Mouse (Mus musculus) cerebellum, adult (tissue): ENCODE data around the gene Edem1.
"Not testable (repeated sequence)": the region's sequence is repeated elsewhere in the genome, so short reads cannot be mapped to it uniquely, and the experiment has no call there.

Source experiments
- ATAC-seq: cut with Nextera tagmentation; 2 replicates; pipeline ENCODE4 v1.9.2; 2017; ENCODE audit warnings: mild to moderate bottlenecking, moderate library complexity, mixed read lengths; ENCODE audit not compliant: insufficient number of reproducible peaks, low FRiP score, low TSS enrichment

Gene Edem1

DNA sequence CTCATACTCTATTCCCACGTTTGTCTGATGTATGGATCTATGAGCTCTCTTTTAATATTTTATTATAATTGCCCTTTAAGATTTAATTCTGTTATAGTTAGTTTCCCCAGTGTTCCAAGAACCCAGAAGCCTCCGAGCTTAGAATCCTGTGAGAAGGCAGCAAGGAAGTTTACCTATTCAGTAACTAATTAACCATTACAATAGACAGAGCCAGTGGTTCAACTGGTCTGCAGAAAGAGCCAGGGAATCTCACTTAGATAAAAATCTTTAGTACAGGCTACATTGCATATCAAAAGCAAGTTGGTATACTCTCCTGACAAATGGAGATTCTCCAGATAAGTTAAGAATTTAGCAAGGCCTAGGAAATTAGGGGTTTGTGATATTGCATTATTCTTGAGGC is 40.6 kb downstream of the Edem1 start:
- ATAC-seq, result not testable (repeated sequence)

DNA sequence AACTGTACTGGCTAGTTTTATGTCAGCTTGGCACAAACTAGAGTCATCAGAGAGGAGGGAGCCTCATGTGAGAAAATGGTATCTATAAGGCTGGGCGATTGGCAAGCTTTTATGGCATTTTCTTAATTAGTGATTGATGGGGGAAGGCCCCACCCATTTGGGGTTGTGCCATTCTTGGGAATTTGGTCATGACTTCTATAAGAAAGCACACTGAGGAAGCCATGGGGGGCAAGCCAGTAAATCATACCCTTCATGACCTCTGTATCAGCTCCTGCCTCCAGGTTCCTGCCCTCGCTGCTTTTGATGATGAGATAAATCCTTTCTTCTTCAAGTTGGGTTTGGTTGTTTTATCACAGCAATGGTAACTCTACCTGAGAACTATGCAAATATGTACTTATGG is 42.0 kb downstream of the Edem1 start:
- no peak for ATAC-seq

DNA sequence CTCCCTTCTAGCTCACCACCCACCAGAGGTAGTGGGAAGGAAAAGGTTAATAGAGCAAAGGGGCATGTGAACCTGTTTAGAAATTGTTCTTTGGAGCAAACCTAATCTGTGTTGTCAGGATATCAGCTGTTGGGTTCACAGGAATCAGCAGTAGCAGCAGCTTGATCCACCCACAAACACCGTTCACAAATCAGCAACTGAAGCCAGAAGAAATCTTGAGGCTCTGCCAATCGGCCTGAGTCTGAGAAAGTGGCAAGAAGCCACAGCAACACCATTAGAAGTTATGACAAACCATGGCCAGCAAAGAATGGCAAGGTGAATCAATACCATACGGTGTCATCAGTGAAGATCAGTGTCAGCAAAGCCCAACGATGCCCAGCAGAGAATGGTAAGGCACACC is 42.8 kb downstream of the Edem1 start:
- no peak for ATAC-seq

DNA sequence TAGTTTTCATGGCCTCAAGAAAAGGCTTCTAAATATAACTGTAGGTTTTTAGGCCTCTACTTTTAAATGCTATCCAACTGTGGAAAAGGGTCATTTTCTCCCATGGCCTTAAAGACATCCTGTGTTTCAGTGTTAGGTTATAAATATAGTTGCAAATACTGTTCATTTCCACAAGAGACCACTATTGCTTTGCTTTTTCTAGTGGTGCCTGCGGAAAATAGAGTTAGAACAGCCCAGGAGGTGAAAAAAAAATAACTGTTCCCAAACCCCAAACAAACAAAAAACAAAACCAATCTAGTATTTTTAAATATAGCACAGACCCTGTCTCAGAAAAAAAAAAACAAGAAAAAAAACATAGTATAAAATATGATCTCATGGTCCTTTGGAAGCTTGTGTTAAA is 46.9 kb downstream of the Edem1 start:
- ATAC-seq, result no peak

DNA sequence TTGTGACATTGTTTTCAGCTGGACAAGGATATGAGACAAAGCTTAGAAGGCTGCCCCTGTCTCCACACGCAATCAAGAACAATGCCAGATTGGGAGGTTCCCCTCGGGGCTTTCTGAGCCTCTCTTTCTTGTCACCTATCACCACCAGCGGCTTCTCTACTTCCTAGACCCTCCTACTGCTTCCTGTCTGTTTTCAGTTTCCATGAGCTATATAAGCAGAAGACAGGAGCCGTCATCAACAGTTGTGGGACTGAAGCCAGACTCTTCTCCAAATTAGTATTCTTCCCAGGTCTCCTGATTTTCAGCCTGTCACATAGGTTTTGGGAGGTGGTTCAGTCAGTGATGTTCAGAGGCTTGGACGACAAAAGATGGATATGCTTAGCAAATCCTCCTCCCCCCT is 47.6 kb downstream of the Edem1 start:
- ATAC-seq, result no peak

DNA sequence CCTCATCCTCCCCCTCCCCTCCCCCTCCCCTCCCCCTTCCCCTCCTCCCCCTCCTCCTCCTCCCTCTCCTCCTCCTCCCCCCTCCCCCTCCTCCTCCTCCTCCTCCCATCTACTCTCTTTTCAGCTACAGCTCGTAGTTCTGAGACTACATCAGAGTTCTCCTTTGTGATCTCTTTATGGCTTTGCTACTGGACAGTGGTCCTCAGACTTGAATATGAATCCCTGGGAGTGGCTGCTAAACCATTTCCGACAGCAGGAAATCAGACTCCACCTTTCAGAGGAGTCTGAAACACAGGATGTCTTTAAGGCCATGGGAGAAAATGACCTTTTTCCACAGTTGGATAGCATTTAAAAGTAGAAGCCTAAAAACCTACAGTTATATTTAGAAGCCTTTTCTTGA is 48.0 kb downstream of the Edem1 start:
- ATAC-seq, result no peak

DNA sequence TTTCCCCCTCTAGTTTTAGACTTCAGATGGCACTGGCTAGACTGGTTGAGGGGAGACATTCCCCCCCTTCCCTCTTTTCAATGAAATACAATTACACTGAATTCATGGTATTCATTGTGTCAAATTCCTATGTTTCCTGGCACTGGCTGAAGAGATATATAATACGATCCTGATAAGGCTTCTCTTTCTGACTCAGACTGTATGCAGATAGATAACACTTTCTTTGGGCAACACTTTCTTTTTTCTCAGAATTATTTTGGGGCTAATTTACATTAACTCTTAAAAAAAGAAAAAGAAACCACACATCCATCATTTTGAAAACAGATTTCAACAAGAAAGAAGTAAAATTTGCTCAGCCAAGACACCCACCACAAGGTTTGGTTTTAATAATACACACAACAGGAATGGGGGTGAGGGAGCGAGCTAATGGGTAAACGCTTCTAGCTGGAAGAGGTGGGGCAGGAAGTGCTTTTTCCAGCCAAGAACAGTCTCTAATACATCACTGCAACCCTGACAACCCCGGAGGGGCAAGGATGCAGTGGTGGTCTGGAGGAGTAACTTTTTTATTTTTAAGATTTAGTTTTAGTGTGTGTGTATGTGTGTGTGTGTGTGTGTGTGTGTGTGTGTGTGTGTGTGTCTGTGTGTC is 52.0 kb downstream of the Edem1 start:
- ATAC-seq, result no peak

DNA sequence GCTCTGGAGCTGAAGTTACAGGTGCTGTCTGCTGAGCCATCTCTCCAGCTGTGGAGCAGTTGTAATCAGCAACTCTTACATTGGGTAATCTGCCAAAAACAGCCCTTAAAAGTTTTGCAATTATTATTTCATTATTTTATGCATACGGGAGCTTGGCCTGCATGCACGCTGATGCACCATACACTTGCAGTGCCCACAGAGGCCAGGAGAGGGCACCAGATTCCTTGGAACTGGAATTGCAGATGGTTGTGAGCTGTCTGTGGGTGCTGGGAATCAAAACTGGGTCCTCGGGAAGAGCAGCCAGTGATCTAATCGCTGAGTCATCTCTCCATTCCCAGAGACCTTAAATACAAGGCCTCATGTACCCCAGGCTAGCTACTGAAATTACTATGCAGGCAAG is 52.6 kb downstream of the Edem1 start:
- no peak for ATAC-seq

DNA sequence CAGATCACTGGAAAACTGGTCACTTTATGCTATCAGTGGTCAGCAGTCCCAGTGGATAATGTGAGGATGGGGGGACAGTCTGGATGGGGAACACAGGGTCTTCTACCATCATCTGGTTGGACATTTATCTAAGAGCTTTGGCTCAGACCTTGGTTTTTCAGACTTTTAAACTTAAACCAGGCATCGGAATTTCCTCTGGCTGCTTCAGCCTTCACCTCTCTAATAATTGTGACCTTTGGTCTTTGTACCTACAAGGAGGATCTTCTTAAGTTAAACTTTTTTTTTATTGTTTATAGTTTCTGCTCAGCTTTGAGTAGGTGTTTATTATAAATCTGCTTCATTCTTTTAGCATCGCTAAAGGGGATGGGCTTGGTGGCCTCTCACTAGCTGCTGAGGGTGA is 55.4 kb downstream of the Edem1 start:
- ATAC-seq, result no peak

DNA sequence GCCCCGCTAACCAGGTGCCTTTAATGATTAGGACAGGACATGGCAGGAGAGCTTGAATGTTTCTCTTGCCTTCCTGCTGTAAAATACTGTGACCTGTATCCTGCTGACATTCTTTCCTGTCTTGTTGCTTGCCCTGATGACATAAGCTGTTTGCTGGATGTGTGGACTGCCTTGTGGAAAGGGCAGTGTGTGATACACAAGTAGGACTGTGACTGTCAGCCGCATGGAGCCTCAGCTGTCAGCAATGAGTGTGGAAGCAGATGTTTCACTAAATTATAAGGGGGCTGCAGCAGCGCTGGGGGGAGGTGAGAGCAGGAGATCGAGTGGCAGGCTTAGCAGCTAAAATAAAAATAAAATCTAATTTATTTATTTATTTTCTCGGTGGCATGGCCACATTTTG is 56.2 kb downstream of the Edem1 start:
- no peak for ATAC-seq

DNA sequence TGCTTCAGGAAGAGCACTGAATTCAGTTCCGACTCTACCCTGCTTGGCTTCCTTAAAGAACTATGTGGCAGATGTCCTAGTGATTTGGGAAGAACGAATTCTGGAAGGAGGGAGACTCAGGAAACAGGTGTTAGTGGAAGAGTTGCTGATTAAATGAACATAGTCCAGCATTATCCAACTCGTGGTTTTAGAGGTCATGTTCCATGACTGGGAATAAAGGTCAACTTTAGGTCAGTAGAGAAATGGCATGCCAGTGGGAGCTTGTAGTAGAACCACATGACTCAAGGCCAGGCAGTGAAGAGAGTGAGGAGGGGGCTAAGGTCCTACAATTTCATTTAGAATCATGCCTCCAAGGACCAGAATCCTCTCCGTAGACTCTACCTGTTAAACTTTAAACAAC is 57.9 kb downstream of the Edem1 start:
- no peak for ATAC-seq

DNA sequence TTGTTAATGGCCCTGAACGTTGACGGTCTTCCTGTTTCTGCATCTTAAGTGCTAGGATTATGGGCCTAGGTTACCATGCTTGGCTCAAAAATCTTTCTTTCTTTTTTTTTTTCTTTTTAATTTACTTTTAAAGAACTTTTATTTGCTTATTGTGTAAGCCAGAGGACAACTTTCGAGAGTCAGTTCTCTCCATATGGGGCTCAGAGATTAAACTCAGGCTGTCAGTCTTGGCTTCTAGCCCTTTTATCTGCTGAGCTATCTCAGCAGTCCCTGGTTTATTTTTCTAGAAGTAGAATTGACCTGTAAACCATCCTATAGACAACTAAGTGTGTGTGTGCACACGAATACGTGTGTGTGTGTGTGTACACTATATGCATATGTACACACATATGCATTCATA is 64.1 kb downstream of the Edem1 start:
- no peak for ATAC-seq

DNA sequence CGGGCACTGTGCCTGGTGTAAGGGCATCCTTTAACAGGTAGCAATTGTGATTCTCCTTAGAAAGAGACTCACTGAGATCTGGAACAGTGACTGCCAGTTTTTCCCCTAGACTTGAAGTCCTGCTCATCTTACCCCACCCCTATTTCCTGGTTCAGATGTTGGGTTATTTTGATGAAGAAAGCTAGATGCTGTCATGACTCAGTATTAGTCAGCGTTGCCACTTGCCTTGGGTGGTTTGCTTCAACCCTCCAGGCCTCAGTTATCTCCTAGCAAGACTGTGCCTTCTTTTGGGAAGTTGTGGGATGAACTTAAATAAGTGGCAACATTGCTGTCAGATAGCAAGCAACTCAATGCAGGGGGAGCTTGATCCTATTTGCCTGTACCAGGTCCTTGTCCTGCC is 66.7 kb downstream of the Edem1 start:
- no peak for ATAC-seq

DNA sequence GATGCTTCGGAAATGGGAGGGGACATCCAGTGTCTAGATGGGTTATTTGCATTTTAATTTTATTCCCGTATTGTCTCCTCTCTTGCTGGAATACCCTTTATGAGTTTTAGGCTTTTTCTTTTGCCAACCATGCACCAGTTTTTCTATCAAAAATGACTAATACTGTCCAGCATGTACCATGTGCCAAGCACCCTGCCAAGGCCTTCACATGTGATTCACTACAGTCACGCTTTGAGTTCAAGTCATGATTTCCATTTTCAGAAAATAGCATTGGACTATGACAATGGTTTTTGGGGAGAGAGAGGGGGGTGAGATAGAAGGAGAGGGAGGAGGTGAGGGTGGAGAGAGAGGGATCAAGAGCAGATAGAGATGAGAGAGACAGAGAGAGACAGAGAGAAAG is 67.5 kb downstream of the Edem1 start:
- no peak for ATAC-seq

DNA sequence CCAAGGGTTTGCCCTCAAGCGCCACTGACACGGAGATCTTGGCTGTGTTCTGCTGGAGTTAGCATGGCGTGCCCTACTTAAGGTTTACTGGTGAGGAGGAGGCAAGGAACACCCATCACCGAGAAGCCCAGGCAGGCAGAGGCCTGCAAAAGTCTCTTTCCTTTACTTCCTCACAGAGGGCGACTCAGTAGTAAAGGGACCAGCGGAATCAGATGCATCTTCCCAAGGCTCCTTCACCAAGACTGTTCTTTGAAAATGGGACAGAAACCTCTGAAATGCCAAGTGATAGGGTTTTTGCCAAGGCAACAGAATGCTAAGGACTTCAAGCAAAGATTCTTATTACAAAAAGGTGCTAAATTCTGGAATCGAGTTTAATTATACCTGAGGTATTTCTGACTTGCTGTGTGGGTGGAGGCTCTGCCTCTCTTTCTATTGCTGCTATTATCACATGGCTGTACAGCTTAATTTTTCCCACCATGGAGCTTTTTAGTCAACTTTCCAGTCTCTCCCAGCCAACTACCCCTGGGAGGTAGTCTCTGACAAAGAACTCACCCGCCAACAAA is 68.2 kb downstream of the Edem1 start:
- no peak for ATAC-seq

DNA sequence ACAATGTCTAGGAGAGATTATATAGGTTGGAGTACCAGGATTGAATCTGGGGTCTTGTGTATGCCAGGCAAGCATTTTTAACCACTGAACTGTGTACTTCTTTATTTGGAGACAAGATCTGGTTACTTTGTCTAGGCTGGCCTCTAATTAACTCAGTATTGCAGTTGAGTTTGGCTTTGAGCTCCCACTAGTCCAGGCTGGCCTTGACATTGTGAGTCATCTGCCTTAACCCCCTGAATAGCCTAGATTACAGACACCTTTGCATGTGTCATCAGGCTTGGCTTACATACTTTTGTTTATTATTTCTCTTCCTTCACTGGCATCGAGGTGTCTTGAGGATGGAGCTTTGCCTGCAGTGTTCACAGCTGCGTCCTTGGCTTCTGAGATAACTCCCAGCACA is 70.8 kb downstream of the Edem1 start:
- no peak for ATAC-seq

DNA sequence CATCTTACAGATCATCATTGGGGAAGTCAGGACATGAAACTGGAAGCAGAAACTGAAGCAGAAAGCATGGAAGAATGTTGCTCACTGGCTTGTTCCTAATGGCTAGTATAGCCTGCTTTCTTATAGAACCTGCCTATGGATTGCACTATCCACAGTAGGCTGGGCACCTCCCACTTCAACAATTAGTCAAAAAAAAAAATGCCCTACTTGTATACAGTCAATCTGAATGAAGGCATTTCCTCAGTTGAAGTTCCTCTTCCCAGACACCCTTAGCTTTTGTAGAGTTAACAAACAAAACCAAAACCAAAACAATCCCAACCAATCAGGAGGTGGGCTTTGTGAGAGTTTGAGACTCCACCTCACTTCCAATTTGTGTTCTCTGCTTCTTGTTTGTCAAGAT is 73.7 kb downstream of the Edem1 start:
- ATAC-seq, result no peak

DNA sequence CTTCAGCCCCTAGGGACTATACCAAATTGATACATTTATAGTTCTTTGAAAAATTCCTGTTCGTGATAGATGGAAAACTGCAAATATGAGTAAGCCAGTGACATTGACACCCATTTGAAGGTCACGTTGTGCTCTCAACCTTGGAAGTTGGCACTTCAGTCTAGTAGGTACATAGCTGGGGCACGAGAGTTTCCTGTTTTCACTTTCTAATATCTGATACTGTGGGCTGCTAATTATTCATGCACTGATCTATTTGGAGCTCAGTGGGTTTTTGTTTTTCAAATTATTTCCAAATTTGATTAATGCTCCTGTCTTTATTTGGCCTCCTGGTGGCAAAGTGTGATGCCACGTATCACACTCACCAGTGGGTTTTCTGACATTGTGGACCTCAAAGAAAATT is 74.8 kb downstream of the Edem1 start:
- ATAC-seq, result no peak

DNA sequence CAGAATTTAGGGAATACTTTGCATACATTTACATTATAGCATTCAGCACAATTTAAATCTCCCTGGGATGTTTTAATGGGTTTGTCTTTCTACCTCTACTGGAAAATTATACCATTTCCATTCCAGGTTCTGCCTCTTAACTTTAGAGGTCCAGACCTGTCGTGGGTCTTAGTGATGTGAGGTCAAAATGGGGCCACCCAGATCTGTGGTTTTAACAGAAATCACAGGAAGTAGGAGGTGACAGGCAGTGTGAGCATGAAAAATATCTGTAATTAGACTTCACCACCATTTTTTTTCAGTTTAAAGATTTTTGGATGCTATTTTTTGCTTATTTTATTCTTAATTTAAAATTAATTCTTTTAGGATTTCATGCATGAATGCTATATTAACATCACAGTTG is 78.1 kb downstream of the Edem1 start:
- ATAC-seq, result no peak
